Mouse (Mus musculus) thymus, postnatal 25 days (tissue): ENCODE data around the gene Trio.

Experiments used
- DNase-seq: peaks from one replicate; pipeline ENCODE4 v3.0.0; 2022

Trio gene

GRCm38 (mm10) chr15:27916204-27916603 lies 109.4 kb downstream of the Trio start:
- DNase-seq: no peak

- DNase-seq: no peak
These were observed 112.6 kb downstream of the Trio start for GRCm38 (mm10) chr15:27913013-27913412.

- no peak for DNase-seq
These were observed 114.5 kb downstream of the Trio start for GRCm38 (mm10) chr15:27911196-27911595.

- no peak for DNase-seq
These were observed 115.5 kb downstream of the Trio start for GRCm38 (mm10) chr15:27910179-27910578.

GRCm38 (mm10) chr15:27907649-27908048 lies 118.0 kb downstream of the Trio start:
- no peak for DNase-seq

GRCm38 (mm10) chr15:27906409-27906808 lies 119.2 kb downstream of the Trio start:
- DNase-seq: no peak

- DNase-seq: no peak
These were observed 120.3 kb downstream of the Trio start for GRCm38 (mm10) chr15:27905341-27905740.

GRCm38 (mm10) chr15:27904346-27905005 lies 121.2 kb downstream of the Trio start:
- no peak for DNase-seq

- DNase-seq: no peak
These were observed 124.4 kb downstream of the Trio start for GRCm38 (mm10) chr15:27901200-27901599.

- DNase-seq: no peak
These were observed 126.7 kb downstream of the Trio start for GRCm38 (mm10) chr15:27898795-27899406.

GRCm38 (mm10) chr15:27894112-27894511 lies 131.5 kb downstream of the Trio start:
- no peak for DNase-seq

GRCm38 (mm10) chr15:27892029-27892428 lies 133.6 kb downstream of the Trio start:
- DNase-seq: no peak

- DNase-seq: no peak
These were observed 135.0 kb downstream of the Trio start for GRCm38 (mm10) chr15:27890666-27891065.

- no peak for DNase-seq
These were observed 137.5 kb downstream of the Trio start for GRCm38 (mm10) chr15:27888153-27888552.

- DNase-seq: peak; percentile 19
These were observed 138.7 kb downstream of the Trio start for GRCm38 (mm10) chr15:27886992-27887391.

- DNase-seq: peak; percentile 83
These were observed 141.0 kb downstream of the Trio start for GRCm38 (mm10) chr15:27884347-27885250.

- DNase-seq: no peak
These were observed 141.8 kb downstream of the Trio start for GRCm38 (mm10) chr15:27883881-27884280.

GRCm38 (mm10) chr15:27882898-27883297 lies 142.8 kb downstream of the Trio start:
- DNase-seq: peak; percentile 37

- DNase-seq: no peak
These were observed 147.8 kb downstream of the Trio start for GRCm38 (mm10) chr15:27877831-27878230.

GRCm38 (mm10) chr15:27876327-27876726 lies 149.3 kb downstream of the Trio start:
- DNase-seq: no peak

GRCm38 (mm10) chr15:27875753-27876152 lies 149.9 kb downstream of the Trio start:
- no peak for DNase-seq

- DNase-seq: no peak
These were observed 151.8 kb downstream of the Trio start for GRCm38 (mm10) chr15:27873747-27874320.

- DNase-seq: no peak
These were observed 153.4 kb downstream of the Trio start for GRCm38 (mm10) chr15:27872286-27872685.
